13 mouse cellular contexts compared by ENCODE assay signal in genomic region chr11:102853760-102854159, GRCm38 (mm10). TPM values are rescaled to one million over a fixed set of nuclear protein-coding genes. Genes with fewer than 3 reads are reported as not detected.
DNase-seq lines count a peak whose midpoint lies in the region; ATAC-seq and TF ChIP-seq lines count a peak whose summit lies in the region.
"Had no signal": no experiment of that assay in that cellular context is flagged by ENCODE, and none has a peak within 500 bp of the region (broad histone marks: within the 10 kb centered on the region; RNA-seq: fewer than 3 reads in every experiment).

No protein-coding gene starts in this region.

- H3K27me3 ChIP-seq in lung, postnatal 0 days (replicated peaks; ENCODE audit: insufficient read depth, low read length), result no peaks in the 10 kb centered on the region
- H3K27me3 ChIP-seq: embryonic facial prominence, embryonic 15.5 days had no signal

- H3K9ac ChIP-seq in lung, postnatal 0 days (replicated peaks; ENCODE audit: low read depth), result no peak overlapping the region
- H3K9ac ChIP-seq: embryonic facial prominence, embryonic 15.5 days had no signal

- H3K4me2 ChIP-seq in lung, postnatal 0 days (replicated peaks; ENCODE audit: low read depth, low read length), result no peak overlapping the region
- H3K4me2 ChIP-seq: embryonic facial prominence, embryonic 15.5 days had no signal

- DNase-seq in embryo, embryonic 10.5 days (ENCODE audit: low spot score), result peak; percentile 15
- DNase-seq in embryo, embryonic 10 days (ENCODE audit: low spot score), result no peak
- no peak for DNase-seq in lung, postnatal 0 days (ENCODE audit: low spot score)
- no peak for DNase-seq in lung, adult 2 months
- peak; percentile 30 for DNase-seq in retina, postnatal 1 day
- DNase-seq in MN1 (ENCODE audit: low spot score), result no peak
- no peak for DNase-seq in left cerebral cortex, postnatal 10 days (ENCODE audit: extremely low spot score in 1 of 2, low spot score in 2 of 2)
- DNase-seq: gastrocnemius, postnatal 25 days; kidney, adult 8-10 months; lung, postnatal 14 days had no signal

- no peak for TF ChIP-seq POLR2A in lung, adult 2 months (IDR thresholded peaks at IDR 0.05; ENCODE audit: borderline replicate concordance, extremely low read depth, low read depth, low read length)
- no peak for TF ChIP-seq POLR2A in bone marrow macrophage, adult 2 months (IDR thresholded peaks at IDR 0.05; ENCODE audit: borderline replicate concordance, low read depth, low read length)

- TF ChIP-seq EP300 in lung, postnatal 0 days (IDR thresholded peaks at IDR 0.05), result no peak

- intact Hi-C loops in left cerebral cortex, postnatal 10 days (cut with DNase I), result no loop called here

- H3K9me3 ChIP-seq in lung, postnatal 0 days (ENCODE audit: low read length), result no peaks in the 10 kb centered on the region
- H3K9me3 ChIP-seq: embryonic facial prominence, embryonic 15.5 days had no signal

- H3K4me1 ChIP-seq in lung, postnatal 0 days (ENCODE audit: insufficient read depth, low read depth, low read length), result no peaks in the 10 kb centered on the region
- H3K4me1 ChIP-seq in lung, adult 2 months (ENCODE audit: control insufficient read depth, insufficient read depth, low read length), result no peaks in the 10 kb centered on the region
- no peaks in the 10 kb centered on the region for H3K4me1 ChIP-seq in bone marrow macrophage, adult 2 months (ENCODE audit: control insufficient read depth, insufficient read depth, low read length)
- H3K4me1 ChIP-seq: embryonic facial prominence, embryonic 15.5 days had no signal

- no peak overlapping the region for H3K27ac ChIP-seq in lung, postnatal 0 days (ENCODE audit: low read length)
- H3K27ac ChIP-seq in bone marrow macrophage, adult 2 months (ENCODE audit: insufficient read depth, low read depth, low read length), result no peak overlapping the region
- H3K27ac ChIP-seq: embryonic facial prominence, embryonic 15.5 days had no signal

- no peak for ATAC-seq in lung, postnatal 0 days

- TF ChIP-seq CTCF in lung, postnatal 0 days (IDR thresholded peaks at IDR 0.05), result peak; percentile 48
- TF ChIP-seq CTCF in lung, adult 2 months (IDR thresholded peaks at IDR 0.05; ENCODE audit: insufficient read depth, low read length), result no peak
- TF ChIP-seq CTCF in bone marrow macrophage, adult 2 months (IDR thresholded peaks at IDR 0.05; ENCODE audit: low read depth, low read length), result peak; percentile 38; the same call in 1 of the 2 replicates

- peaks cover 26% of the 10 kb centered on the region for H3K36me3 ChIP-seq in lung, postnatal 0 days (ENCODE audit: insufficient read depth, low read length)

- H3K4me3 ChIP-seq in lung, postnatal 0 days (ENCODE audit: low read depth, low read length), result no peak overlapping the region
- no peak overlapping the region for H3K4me3 ChIP-seq in lung, adult 2 months (replicated peaks; ENCODE audit: extremely low read depth, low read depth, low read length)
- no peak overlapping the region for H3K4me3 ChIP-seq in bone marrow macrophage, adult 2 months (ENCODE audit: insufficient read depth, low read length)
- H3K4me3 ChIP-seq: embryonic facial prominence, embryonic 15.5 days had no signal

RNA-seq across cellular contexts. Expression of gene Higd1b, which starts 18.1 kb away (rescaled TPM):
- 111 and 138 TPM in 2 replicates for polyA plus RNA-seq in lung, postnatal 0 days (2015; fragmentation: Nextera tagmentation; extraction: Ambion mirVana)
- polyA plus RNA-seq in lung, adult 2 months (2012; rRNA removed), result 52.5 and 72.6 TPM in 2 replicates
- polyA plus RNA-seq in bone marrow macrophage, adult 2 months (2012; ENCODE audit: insufficient read depth, insufficient read length, missing spikeins), result not detected in 2 replicates
- total RNA-seq in left cerebral cortex, postnatal 10 days (2021), result 1 to 10 TPM; 7.9 to 8.1 TPM

RNA-seq across cellular contexts. Expression of gene Eftud2, which starts 27.0 kb away (rescaled TPM):
- polyA plus RNA-seq in lung, postnatal 0 days (2015; fragmentation: Nextera tagmentation; extraction: Ambion mirVana), result 67.1 and 72.9 TPM in 2 replicates
- 74.5 and 77.7 TPM in 2 replicates for polyA plus RNA-seq in lung, adult 2 months (2012; rRNA removed)
- 40.2 and 57.1 TPM in 2 replicates for polyA plus RNA-seq in bone marrow macrophage, adult 2 months (2012; ENCODE audit: insufficient read depth, insufficient read length, missing spikeins)
- 100 to 1,000 TPM; 101 to 102 TPM for total RNA-seq in left cerebral cortex, postnatal 10 days (2021)

RNA-seq across cellular contexts. Expression of gene Ccdc103, which starts 27.2 kb away (rescaled TPM):
- 3.9 and 4.4 TPM in 2 replicates for polyA plus RNA-seq in lung, postnatal 0 days (2015; fragmentation: Nextera tagmentation; extraction: Ambion mirVana)
- polyA plus RNA-seq in lung, adult 2 months (2012; rRNA removed), result 1.00 and 1.3 TPM in 2 replicates
- polyA plus RNA-seq in bone marrow macrophage, adult 2 months (2012; ENCODE audit: insufficient read depth, insufficient read length, missing spikeins), result not detected in 2 replicates
- 1 to 10 TPM; 1.3 to 1.6 TPM for total RNA-seq in left cerebral cortex, postnatal 10 days (2021)
- total RNA-seq: gastrocnemius, postnatal 25 days had no signal

RNA-seq across cellular contexts. Expression of gene Fam187a, which starts 31.2 kb away (rescaled TPM):
- not detected in 2 replicates for polyA plus RNA-seq in lung, postnatal 0 days (2015; fragmentation: Nextera tagmentation; extraction: Ambion mirVana)
- 0.11 and 0.19 TPM in 2 replicates for polyA plus RNA-seq in lung, adult 2 months (2012; rRNA removed)
- not detected in 2 replicates for polyA plus RNA-seq in bone marrow macrophage, adult 2 months (2012; ENCODE audit: insufficient read depth, insufficient read length, missing spikeins)
- not detected for total RNA-seq in left cerebral cortex, postnatal 10 days (2021)
- total RNA-seq: gastrocnemius, postnatal 25 days had no signal
- polyA plus RNA-seq: embryonic facial prominence, embryonic 15.5 days; heart, postnatal 0 days had no signal

RNA-seq across cellular contexts. Expression of gene Gjc1, which starts 34.3 kb away (rescaled TPM):
- 35.9 and 37.0 TPM in 2 replicates for polyA plus RNA-seq in lung, postnatal 0 days (2015; fragmentation: Nextera tagmentation; extraction: Ambion mirVana)
- 9.1 and 14.8 TPM in 2 replicates for polyA plus RNA-seq in lung, adult 2 months (2012; rRNA removed)
- polyA plus RNA-seq in bone marrow macrophage, adult 2 months (2012; ENCODE audit: insufficient read depth, insufficient read length, missing spikeins), result not detected in 2 replicates
- total RNA-seq in left cerebral cortex, postnatal 10 days (2021), result 10 to 100 TPM; 19.7 to 26.1 TPM

Comparison
In these comparisons a context has a peak if more than half of its experiments do, and no peak if none do; other contexts are left out.
1. DNase-seq: peak in embryo, embryonic 10.5 days (single experiment) and retina, postnatal 1 day (single experiment); none in embryo, embryonic 10 days (single experiment), lung, postnatal 0 days (single experiment), lung, adult 2 months (single experiment), MN1 (single experiment) and left cerebral cortex, postnatal 10 days (0 of 2).
2. RNA of gene Higd1b, which starts 18.1 kb away (polyA plus RNA-seq): 111 to 138 TPM in lung, postnatal 0 days and 52.5 to 72.6 TPM in lung, adult 2 months; not detected in bone marrow macrophage, adult 2 months; every median in the first group is over 10 times any median in the second.